Mouse (Mus musculus) liver, postnatal 0 days (tissue): Measurements from ENCODE around the gene Pgam2.

Experiments used
- CTCF ChIP-seq: sonication (generic); IDR thresholded peaks from 2 replicates; pipeline ENCODE4 v1.5.1; 2016; ENCODE audit warnings: antibody characterized with exemption, low read depth
- EP300 ChIP-seq: IDR thresholded peaks from 2 replicates; pipeline ENCODE4 v1.6.1; 2016; ENCODE audit warnings: antibody characterized with exemption, low read depth, mild to moderate bottlenecking

GRCm38 (mm10) chr11:5827931-5828330, 24.4 kb upstream of the Pgam2 start:
- TF ChIP-seq CTCF (no peak), EP300 (no peak)
